Mouse (Mus musculus) adrenal gland, postnatal 14 days (tissue): ENCODE measurements around the gene Jag1. TPM values are rescaled to one million over a fixed set of nuclear protein-coding genes. Genes with fewer than 3 reads are reported as not detected.
A peak's percentile ranks its signal among the peaks of the same experiment; 100 is the strongest.

ENCODE experiments used
- DNase-seq: peaks from one replicate; pipeline ENCODE4 v3.0.0; 2021; ENCODE audit warnings: mixed read lengths
- total RNA-seq: library from RNA; stranded (reverse); gene quantifications from 2 replicates; pipeline ENCODE4 v1.2.3, GENCODE M21; 2021

The Jag1 gene
- total RNA-seq, 1 experiment from 2014 or later, result 15.0 TPM

DNA sequence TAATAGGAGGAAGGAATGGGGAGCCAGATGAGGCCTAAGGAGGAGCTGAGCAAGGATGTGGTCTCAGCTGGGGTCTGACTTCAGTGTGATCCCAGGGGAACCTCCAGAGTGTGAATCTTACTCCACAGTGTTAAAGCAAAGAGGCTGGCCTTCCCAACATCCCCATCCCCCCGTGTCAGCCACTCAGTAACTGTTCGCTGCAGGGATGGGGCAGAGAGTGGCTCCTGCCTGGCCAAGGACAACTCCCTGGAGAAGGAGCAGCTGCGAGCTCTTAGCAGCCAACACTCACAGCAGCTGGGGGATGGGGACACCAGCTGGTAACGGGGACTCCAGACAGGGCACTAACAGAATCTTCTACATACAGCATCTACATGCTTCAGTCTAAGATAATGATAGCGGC is 15.4 kb downstream of the Jag1 start:
- DNase-seq, result peak; percentile 58

DNA sequence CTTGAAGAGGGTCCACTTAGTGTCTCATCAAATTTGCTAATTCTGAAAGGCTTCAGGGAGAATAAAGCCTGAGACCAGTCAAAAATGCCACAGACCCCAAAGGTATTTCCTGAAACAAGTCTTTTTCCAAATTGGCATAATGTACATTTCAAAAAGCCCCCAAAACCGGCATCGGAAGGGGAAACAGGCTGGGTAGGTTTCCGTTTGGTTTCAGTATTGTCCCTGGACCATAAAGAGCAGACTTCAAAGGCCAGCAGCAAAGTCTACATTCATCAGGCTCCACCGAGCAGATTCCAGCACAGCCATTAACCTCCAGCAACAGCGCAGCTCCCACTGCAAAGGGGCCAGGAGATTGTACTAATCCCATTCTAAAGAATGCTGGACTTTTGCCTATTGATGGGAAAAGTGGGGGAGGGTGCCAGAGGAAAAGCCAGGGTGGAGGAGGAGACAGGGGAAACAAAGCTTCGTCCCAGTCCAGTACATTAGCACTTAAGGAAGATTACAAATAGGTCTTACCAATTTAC is 17.2 kb downstream of the Jag1 start:
- DNase-seq, result no peak

DNA sequence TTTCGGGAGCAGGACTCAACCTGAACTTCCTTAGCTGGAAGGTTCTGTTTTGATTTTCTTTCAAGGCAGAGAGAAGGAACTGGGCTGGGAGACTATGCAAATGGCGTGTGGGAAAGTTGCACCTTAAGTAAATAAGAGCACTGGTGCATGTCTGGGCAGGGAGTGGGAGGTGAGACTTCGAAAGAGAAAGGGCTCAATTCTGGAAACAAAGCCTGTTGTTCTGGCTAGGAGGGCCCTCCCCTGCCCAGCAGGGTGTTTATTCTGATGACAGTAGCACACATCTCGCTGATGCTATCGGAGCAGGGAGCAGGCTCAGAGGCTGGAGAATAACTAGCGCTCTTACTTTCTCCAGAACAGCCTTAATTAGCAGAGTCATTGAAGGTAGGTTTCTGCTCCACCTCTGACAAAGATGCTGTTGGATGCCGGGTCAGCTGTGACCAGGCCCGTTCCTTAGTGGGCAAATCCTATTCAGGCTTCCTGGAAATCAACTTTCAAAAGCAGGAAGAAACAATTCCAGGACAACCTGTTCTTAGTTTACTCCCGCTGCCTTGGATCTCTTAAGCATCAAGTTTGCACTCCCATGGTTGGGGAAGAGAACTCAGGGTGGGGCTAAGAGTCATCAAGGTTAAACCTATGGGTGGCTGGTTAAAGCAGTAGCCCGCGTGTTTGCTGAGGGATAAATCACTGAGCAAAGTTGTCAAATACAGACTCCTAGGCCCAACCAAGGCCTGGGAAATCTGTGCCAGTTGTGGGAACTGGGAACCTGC is 18.0 kb downstream of the Jag1 start:
- no peak for DNase-seq

DNA sequence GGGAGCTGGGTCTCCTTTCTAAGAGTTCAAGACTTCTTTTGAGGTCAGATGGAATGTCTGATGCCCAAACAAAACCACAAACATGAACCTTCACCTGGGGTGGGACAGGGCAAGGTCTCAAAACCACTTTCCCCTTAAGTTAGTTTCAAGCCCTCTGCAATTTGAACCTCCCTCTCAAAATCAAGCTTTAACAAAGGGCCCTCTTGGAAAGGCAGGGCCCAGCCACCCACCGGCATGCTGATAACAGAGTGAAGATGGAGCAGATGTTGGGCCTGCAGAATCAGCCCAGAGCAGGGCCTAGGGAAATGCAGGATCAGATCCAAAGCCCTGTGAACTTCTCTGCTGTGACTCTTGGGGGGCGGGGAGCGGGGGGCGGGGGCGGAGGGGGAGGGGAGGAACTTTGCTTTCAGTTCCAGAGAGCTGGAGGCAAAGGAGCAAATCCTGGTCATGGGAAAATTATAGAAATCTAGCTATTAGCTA is 19.4 kb downstream of the Jag1 start:
- no peak for DNase-seq

DNA sequence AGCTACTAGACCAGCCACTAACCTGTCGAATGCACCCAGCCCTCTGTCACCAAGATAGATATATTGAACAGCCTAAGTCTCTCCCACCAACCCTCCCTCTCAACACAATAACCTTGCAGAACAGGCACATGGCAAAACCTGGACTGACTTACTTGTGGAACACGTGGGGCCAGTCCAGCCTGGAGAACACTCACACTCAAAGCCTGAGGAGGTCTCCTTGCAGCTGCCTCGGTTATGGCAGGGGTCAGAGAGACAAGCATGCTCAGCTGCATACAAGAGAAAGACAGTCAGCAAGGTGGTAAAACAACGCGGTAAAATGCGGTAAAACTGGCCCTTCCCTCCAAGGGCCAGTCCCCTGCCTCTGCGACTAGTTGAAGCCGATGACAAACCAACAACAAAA is 22.1 kb downstream of the Jag1 start:
- no peak for DNase-seq

DNA sequence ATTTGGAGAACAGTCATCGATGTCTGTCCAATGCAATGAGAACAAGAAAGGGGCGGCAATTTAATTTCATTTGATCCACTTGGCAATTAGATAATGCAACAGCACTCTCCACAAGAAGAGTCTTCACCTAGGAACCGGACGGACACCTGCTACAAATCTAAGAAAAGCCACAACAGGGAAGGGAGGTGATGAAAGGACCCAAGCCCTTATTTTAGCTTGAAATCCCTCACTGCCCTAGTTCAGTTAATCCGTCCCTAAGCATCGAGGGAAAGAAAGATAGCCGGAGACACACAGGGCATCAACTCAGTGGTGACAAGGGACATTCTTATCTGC is 23.2 kb downstream of the Jag1 start:
- no peak for DNase-seq

DNA sequence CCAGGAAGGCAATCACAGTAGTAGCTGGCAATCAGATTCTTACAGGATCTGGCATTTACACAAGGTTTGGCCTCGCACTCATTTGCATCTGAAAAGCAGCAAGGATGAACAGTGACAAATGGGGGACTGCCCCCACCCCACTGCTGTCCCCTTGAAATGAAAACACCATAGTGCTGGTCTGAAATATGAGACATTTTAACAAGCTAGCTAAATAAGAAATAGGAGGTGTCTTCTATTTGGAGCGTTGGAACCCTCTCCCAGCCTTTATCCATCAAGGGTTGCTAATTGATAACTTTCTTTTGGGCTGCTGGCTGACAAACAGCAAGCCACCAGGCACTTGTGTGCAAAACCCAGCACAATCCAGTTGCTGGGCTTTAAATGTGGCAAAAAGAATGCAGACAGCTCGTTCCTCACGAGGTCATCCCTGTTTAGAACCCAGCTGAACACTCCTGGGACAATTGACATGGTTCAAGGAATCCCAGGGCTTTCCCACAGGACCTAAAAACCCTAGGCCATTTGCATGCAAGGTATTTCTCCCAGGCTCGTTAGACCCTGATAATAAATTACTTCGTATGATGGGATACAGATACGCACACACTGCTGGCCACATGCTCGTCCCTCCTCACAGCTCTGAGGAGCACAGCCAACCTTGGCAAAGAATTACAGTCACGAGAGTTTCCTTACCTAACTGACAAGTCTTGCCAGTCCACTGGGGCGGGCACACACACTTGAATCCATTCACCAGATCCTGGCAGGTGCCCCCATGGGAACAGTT is 23.7 kb downstream of the Jag1 start:
- no peak for DNase-seq

DNA sequence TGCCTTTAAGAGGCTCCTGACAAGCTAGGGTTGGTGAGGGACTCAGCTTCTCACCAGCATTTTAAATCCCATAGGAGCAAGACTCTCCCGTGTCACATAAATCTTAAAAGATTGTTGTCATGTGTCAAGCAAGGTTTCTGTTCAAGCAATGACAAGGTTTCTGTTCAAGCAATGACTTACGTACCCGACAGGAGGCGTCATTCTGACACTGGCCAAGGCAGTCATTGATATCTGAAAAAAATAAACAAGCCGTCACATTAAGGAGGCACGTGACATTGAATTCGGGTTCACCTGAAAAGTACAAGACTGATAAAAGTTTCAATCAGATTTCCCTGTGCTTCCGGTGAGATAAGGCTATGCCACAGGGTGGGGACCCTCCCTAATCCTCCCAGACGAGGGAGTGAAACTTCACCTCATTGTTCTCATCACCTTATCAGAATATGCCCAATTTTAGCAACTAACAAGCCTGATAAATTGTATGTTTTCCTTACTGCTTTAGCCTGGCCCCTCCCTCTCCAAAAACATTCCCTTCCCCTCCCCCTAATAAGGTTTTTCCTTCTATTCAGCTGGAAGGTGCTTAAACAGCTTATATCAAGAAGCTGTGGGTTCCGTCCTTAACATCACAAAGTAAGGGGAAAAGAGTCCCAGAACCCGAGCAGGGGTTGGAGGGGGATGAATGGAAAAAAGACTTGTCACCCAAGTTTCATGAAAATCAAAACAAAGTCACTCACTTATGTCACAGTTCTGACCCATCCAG is 24.5 kb downstream of the Jag1 start:
- DNase-seq, result no peak

DNA sequence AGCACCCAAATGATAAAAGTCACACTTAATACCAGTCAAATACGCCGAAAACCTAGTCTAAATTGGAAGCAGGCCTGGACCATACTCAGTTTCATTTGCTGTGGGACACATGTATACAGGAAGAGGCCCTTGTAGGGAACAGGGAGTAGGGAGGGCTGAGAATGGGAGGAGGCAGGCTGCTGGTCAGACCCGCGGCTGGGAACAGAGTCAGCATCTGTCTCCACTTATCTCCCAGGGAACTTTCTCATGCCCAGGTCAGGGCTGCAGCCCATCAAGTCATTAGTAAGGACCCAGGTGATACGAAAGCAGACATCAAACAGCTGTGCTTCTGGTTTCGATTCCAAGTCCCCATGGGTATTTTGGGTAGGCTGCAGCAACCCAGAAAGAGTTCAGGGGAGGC is 28.7 kb downstream of the Jag1 start:
- no peak for DNase-seq

DNA sequence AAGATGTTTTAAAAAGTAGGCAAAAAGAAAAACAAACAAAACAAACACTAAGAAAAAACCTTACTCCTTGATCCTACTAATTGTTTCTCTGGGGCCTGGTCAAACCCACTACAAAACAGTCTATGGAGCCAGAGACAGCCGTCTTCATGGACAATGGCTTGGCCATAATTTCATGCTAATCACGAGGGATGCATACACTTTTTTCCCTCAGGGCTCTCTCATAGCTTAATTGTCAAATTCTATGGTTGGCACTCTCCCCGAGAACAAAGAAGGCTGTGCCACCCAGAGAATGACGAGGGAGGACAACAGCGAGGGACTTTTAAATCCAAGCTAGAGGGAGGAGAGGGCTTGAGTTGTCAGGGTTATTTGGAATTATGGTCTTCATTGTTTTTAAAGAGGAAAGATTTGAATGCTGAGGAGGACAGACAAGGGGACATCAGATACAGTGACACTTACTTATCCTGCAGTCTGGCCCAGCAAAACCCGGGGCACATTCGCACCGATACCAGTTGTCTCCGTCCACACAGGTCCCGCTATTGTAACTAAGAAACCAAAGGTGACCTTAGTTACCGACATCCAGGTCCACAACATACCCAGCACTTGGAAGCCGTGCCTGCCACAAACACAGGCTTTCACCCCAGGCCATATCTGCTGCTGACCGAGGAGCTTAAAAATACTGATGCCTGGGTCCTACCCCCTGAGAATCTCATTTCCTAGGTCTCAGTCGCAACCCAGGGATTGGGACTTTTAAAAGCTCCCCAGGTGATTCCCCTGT is 29.6 kb downstream of the Jag1 start:
- no peak for DNase-seq

DNA sequence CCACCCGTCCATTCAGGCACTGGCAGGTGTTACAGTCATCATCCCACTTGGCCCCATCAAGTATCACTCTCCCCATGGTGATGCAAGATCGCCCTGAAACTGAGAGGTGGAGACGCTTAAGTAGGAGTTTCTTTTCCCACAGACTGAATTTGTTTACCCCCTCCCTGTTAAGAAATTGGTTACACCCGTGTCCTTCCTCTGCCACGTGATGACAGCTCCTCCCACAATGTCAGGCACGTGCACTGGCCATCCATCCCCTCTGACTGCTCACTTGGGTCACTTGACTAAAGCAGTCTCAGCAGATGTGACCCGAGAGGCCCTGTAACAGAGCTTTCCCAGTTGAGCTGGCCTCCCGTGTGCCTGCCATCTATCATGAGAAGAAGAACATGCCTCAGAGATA is 31.2 kb downstream of the Jag1 start:
- DNase-seq, result no peak

DNA sequence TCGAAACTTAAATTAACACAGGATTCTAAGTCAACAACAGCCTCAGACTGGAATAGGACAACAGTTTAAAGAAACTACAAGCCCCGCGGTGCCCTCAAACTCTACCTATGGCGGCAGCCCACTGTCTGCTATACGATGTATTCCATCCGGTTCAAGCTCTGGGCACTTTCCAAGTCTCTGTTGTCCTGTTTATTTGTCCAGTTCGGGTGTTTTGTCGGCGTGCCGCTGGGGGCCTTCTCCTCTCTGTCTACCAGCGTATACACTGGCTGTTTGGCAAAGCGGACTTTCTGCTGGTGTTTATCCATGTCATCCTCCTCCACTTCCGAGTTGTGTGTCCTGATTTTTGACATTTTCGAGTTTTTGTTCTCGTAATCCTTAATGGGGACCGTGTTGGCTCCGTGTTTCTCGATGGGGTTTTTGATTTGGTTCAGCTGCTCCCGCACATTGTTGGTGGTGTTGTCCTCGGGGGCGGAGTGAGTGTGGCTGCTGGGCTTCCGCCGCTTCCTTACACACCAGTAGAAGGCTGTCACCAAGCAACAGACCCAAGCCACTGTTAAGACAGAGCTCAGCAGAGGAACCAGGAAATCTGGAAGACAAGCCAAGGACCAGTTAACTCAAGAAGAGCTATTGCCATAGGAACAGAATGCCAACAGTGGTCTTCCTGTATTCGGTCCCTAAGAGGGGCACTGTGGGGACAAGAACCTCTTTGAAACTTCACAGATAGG is 33.4 kb downstream of the Jag1 start:
- DNase-seq, result no peak

DNA sequence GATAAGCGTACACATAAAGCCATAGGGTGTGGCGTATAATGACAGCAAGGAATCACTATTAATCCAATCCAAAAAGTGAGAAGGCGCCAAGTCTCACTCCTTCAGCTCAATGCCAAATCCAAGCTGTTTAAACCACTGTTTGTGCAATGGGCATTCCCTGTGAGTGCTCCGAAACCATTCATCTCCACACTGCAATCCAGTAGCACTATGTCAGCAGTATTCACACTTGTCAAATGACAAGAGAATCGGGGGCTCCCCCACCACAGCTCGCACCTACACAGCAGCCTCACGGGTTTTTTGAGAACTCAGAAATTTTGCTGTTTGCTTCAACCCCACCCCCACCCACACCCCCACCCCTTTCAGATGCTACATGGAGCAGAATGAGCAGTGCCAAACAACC is 35.4 kb downstream of the Jag1 start:
- DNase-seq, result no peak

DNA sequence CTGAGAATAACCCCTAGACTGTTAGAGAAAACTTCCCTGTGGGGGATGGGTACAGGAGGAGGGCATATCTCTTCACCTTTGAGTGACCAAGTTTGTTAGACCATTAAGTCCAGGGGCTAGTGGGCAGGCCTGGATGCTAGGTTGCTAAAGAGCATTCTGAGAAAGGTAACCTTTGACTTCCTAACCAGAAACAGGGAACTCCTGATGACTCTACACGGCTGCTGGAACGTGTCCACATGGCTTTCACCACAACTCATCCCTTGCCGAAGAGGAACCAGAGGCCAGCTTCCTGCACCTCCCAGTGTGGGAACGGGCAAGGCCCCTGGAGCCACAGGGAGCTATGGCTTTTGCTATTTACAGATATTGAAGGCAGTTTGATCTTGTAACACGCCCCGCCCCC is 36.0 kb downstream of the Jag1 start:
- DNase-seq, result peak; percentile 38

DNA sequence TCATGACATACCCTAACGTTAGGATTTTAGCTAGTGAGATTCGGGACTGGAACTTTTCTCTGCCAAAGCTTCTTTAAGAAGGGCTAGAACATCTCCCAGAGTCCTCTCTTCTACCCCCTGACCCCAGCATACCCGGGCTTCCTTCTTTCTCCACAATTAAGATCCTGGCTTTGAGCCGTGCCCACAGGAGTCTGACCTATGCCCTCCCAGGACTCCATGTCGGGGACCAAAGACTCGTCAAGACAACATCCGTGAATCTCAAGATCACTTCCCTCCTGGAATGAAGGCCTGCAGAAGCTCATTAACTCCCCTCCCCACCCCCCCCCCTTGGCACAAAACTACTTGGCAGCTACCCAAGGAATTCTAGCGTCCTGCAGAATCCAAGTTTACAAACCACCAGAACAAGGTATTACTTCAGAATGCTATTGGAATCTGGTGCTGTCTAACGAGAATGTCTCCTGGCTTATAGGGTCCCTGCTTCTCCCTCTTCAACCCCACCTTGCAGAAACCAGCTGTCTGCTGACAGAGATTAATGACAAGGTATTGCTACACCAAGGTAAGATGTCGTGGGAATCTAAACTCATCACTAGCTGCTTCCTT is 36.6 kb downstream of the Jag1 start:
- DNase-seq, result no peak

DNA sequence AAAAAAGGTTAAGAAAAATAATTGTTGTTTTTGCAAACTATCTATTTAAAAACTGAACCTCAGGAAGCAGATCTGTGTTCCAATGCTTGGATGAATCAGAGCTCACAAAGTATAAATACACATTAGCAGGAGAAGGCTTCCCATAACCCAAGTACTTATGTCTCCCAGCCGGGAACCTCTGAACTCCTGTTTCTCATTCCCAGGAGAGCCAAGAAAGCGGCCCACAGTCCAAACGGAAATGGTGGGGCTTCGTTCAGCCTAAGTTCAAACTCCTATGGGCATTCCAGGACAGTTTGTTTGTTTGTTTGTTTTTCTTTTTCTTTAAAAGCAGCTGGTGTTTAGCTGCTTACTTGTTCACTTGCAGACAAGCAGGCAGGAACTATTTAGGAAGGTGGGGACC is 37.7 kb downstream of the Jag1 start:
- no peak for DNase-seq

DNA sequence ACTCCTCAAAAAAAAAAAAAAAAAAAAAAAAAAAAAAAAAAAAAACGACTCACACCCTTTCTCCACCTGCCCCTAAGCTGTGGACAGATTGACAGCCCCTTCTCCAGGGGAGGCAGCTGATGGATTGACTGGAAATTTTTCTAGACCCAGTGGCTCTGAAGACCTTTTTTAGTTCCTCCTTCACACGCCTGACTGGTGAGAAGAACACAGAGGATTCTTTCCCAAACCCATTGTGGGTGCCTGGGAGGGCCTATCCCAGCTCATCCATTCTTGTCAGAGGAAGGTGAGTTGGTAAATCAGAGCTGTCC is 42.2 kb downstream of the Jag1 start:
- DNase-seq, result no peak

DNA sequence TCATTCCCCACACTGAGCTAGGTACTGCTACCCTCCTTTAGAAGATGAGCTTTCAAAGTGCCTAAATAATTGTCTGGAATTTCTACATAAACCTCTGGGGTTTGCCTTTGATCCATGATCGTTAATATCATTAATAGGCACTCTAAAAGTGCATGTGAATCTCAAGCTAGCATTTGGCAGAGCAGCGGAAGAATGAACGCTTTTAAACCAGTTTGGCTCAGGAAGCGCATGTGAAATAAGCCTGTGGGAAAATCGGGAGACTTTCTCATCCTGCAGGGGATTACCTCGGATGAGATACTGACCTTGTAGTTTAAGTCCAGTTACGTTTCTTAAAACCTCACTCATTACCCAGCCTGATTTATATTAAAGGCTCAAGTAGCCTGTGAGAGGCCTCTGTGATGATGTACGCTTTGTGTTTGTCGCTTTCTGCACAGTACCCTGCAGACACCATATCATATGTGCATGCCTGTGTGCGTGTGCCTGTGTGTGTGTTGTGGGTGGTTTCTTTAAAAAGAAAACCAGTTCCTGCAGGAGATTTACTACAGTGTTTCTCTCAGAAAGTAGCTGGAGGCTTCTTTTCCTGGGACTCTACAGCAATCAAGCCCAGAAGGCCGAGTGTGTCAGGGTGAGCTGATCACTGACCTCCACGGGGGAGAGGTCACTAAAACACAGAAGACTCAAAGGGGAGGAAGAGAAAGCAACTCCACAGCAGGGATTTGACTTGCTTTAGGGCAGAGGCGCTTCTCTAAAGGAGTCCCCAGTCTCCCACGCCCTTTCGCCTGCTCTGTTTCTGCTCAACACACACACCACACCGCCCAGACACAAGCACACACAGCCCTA is 42.8 kb downstream of the Jag1 start:
- no peak for DNase-seq

DNA sequence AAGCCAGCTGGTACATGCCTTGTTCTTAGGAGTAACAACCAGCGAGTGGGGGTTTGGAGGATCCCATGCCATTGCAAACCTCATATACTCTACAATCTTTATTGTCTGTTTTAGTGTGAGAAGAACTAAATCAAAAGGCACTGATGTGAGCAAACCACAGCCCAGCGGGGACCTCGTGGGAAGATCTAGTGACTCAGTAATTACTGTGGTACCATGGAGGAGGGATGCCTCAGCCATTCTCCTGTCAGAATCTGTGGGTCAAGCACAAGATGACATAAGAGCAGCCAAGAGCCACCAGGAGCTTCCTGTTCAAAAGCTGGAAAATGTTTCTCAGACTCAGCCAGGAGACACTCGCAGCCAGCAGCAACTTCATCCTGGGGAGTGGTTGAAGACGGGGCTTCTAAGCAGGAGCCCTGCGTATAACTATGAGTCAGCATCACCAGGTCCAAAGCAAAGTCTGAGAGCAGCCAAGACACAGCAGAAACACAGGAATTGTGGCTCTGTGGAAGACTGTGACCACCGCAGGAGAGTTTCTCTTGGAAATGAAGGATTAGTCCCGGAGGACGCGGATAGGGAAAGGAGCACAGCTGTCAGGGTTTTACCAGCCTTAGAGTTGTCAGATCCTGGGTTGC is 48.8 kb downstream of the Jag1 start:
- no peak for DNase-seq

DNA sequence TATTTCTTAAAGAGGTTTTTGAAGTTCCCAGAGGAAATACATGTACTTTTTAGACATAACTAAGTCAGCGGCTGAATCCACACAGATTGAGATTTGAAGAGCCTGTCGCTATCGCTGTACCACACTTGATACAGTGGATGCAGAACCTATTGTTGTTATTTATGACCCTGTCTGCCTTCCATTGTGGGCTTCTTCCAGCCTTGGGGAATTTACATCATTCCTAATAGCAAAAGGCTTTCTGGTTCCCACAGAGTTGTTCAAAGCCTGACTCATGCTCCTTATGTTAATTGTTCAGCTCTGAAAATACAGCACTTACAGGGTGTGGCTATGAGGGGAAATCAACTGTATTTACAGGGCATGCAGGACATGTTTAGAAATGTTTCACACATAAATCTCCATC is 51.9 kb downstream of the Jag1 start:
- DNase-seq, result no peak
